Mouse (Mus musculus) CH12.LX (cell line): Measurements from ENCODE around the gene Tmprss15. TPM values are rescaled to one million over a fixed set of nuclear protein-coding genes. Genes with fewer than 3 reads are reported as not detected.

Source experiments
- DNase-seq: peaks from one replicate; pipeline ENCODE4 v3.0.0-alpha.2; 2013; ENCODE audit errors: extremely low read depth
- H3K27ac ChIP-seq: 2 replicates; pipeline ENCODE4 v1.5.1; 2012; ENCODE audit warnings: low read depth, mild to moderate bottlenecking, control low read depth, moderate library complexity; ENCODE audit not compliant: insufficient read depth
- H3K27me3 ChIP-seq: replicated peaks from 2 replicates; pipeline ENCODE3; 2012; ENCODE audit warnings: inconsistent platforms
- H3K36me3 ChIP-seq, 2 experiments: replicated peaks in 1 of 2; 2 replicates each; pipeline versions ENCODE3 to v1.6.1; 2012; ENCODE audit warnings: inconsistent platforms in 1 of 2, low read length in 1 of 2, mild to moderate bottlenecking in 1 of 2, mixed read lengths in 1 of 2, moderate library complexity in 1 of 2; ENCODE audit not compliant: control insufficient read depth in 1 of 2, insufficient read depth in 1 of 2
- H3K4me1 ChIP-seq, 2 experiments: 2 replicates each; pipeline ENCODE4 v1.6.1; 2012; ENCODE audit warnings: inconsistent platforms in 1 of 2, moderate library complexity in 1 of 2; ENCODE audit not compliant: insufficient read depth in 2 of 2, control insufficient read depth in 1 of 2
- H3K4me2 ChIP-seq: 2 replicates; pipeline ENCODE4 v1.6.1; 2012; ENCODE audit warnings: low read depth, mild to moderate bottlenecking, control low read depth; ENCODE audit not compliant: poor library complexity, insufficient read depth, severe bottlenecking
- H3K4me3 ChIP-seq, 3 experiments: fragments of 150-350 bp in 1 of 3; sonication (generic) in 1 of 3; replicated peaks in 1 of 3; 2 replicates each; pipeline versions ENCODE3 to v1.5.1; 2011 to 2012; ENCODE audit warnings: low read depth in 2 of 3, low read length in 2 of 3, mild to moderate bottlenecking in 2 of 3, moderate library complexity in 2 of 3, control low read depth in 1 of 3, improper control_type of control experiment in 1 of 3, inconsistent platforms in 1 of 3, mixed read lengths in 1 of 3; ENCODE audit not compliant: poor library complexity in 1 of 3
- H3K79me2 ChIP-seq: replicated peaks from 2 replicates; pipeline ENCODE4 v1.6.1; 2012; ENCODE audit warnings: mild to moderate bottlenecking, moderate library complexity; ENCODE audit not compliant: control insufficient read depth, poor library complexity, insufficient read depth, severe bottlenecking; ENCODE audit errors: extremely low read depth
- H3K9ac ChIP-seq: 2 replicates; pipeline ENCODE4 v1.6.1; 2012; ENCODE audit warnings: low read depth, mild to moderate bottlenecking, control low read depth, moderate library complexity; ENCODE audit not compliant: insufficient read depth
- H3K9me3 ChIP-seq: replicated peaks from 2 replicates; pipeline ENCODE3; 2012; ENCODE audit warnings: low read length, inconsistent platforms, mixed read lengths
- BHLHE40 ChIP-seq: IDR thresholded peaks from 2 replicates; pipeline ENCODE4 v1.6.1; 2011; ENCODE audit warnings: mild to moderate bottlenecking, low read depth, low read length, improper control_type of control experiment
- CHD1 ChIP-seq: IDR thresholded peaks from 2 replicates; pipeline ENCODE4 v1.6.1; 2012; ENCODE audit warnings: low read depth, low read length, improper control_type of control experiment, inconsistent platforms
- CHD2 ChIP-seq: IDR thresholded peaks from 2 replicates; pipeline ENCODE4 v1.6.1; 2011; ENCODE audit warnings: low read length, improper control_type of control experiment
- CTCF ChIP-seq, 2 experiments: IDR thresholded peaks in 1 of 2; conservative IDR thresholded peaks in 1 of 2; 2 replicates each; pipeline ENCODE4 v1.5.1; 2011 to 2012; ENCODE audit warnings: low read depth in 2 of 2, low read length in 2 of 2, improper control_type of control experiment in 1 of 2, inconsistent platforms in 1 of 2, mild to moderate bottlenecking in 1 of 2, moderate library complexity in 1 of 2
- EP300 ChIP-seq: IDR thresholded peaks from 2 replicates; pipeline ENCODE4 v1.6.1; 2011; ENCODE audit warnings: low read length, improper control_type of control experiment
- ETS1 ChIP-seq: conservative IDR thresholded peaks from 2 replicates; pipeline ENCODE4 v1.6.1; 2012; ENCODE audit warnings: low read depth, mild to moderate bottlenecking, inconsistent platforms, low read length, improper control_type of control experiment, moderate library complexity
- HCFC1 ChIP-seq: IDR thresholded peaks from 2 replicates; pipeline ENCODE4 v1.6.1; 2012; ENCODE audit warnings: low read depth, mild to moderate bottlenecking, inconsistent platforms, low read length, improper control_type of control experiment
- JUN ChIP-seq: IDR thresholded peaks from 2 replicates; pipeline ENCODE4 v1.6.1; 2011; ENCODE audit warnings: low read depth, mild to moderate bottlenecking, low read length, improper control_type of control experiment, moderate library complexity; ENCODE audit not compliant: insufficient read depth
- JUND ChIP-seq: conservative IDR thresholded peaks from 2 replicates; pipeline ENCODE4 v1.6.1; 2011; ENCODE audit warnings: low read depth, low read length, improper control_type of control experiment
- KAT2A ChIP-seq: IDR thresholded peaks from 2 replicates; pipeline ENCODE4 v1.6.1; 2012; ENCODE audit warnings: low read length, improper control_type of control experiment, inconsistent platforms; ENCODE audit not compliant: insufficient replicate concordance
- MAFK ChIP-seq: IDR thresholded peaks from 2 replicates; pipeline ENCODE4 v1.6.1; 2011; ENCODE audit warnings: low read length, improper control_type of control experiment; ENCODE audit not compliant: insufficient replicate concordance
- MAX ChIP-seq: IDR thresholded peaks from 2 replicates; pipeline ENCODE4 v1.6.1; 2011; ENCODE audit warnings: low read length, improper control_type of control experiment
- MAZ ChIP-seq: IDR thresholded peaks from 2 replicates; pipeline ENCODE4 v1.6.1; 2012; ENCODE audit warnings: low read depth, mild to moderate bottlenecking, inconsistent platforms, low read length, improper control_type of control experiment, moderate library complexity
- MEF2A ChIP-seq: IDR thresholded peaks from 2 replicates; pipeline ENCODE4 v1.6.1; 2014; ENCODE audit warnings: low read depth, mild to moderate bottlenecking, inconsistent platforms, low read length, improper control_type of control experiment, borderline replicate concordance
- MYC ChIP-seq: IDR thresholded peaks from 2 replicates; pipeline ENCODE4 v1.6.1; 2011; ENCODE audit warnings: low read depth, mild to moderate bottlenecking, improper control_type of control experiment, low read length
- NRF1 ChIP-seq: IDR thresholded peaks from 2 replicates; pipeline ENCODE4 v1.6.1; 2014; ENCODE audit warnings: low read depth, mild to moderate bottlenecking, inconsistent platforms, low read length, improper control_type of control experiment, moderate library complexity
- PAX5 ChIP-seq: IDR thresholded peaks from 2 replicates; pipeline ENCODE4 v1.6.1; 2012; ENCODE audit warnings: low read length, inconsistent platforms, mixed read lengths
- POLR2A ChIP-seq: IDR thresholded peaks from 2 replicates; pipeline ENCODE4 v1.6.1; 2011; ENCODE audit warnings: low read depth, mild to moderate bottlenecking, improper control_type of control experiment, low read length
- POLR2AphosphoS2 ChIP-seq: IDR thresholded peaks from 2 replicates; pipeline ENCODE4 v1.6.1; 2011; ENCODE audit warnings: low read depth, low read length, improper control_type of control experiment
- RAD21 ChIP-seq: IDR thresholded peaks from 2 replicates; pipeline ENCODE4 v1.6.1; 2011; ENCODE audit warnings: low read depth, mild to moderate bottlenecking, low read length, improper control_type of control experiment, moderate library complexity
- RCOR1 ChIP-seq: conservative IDR thresholded peaks from 2 replicates; pipeline ENCODE4 v1.6.1; 2012; ENCODE audit warnings: low read depth, mild to moderate bottlenecking, inconsistent platforms, low read length, improper control_type of control experiment
- TBP ChIP-seq: conservative IDR thresholded peaks from 2 replicates; pipeline ENCODE4 v1.6.1; 2011; ENCODE audit warnings: low read depth, low read length, improper control_type of control experiment
- UBTF ChIP-seq: IDR thresholded peaks from 2 replicates; pipeline ENCODE4 v1.6.1; 2012; ENCODE audit warnings: low read depth, mild to moderate bottlenecking, inconsistent platforms, low read length, improper control_type of control experiment, moderate library complexity
- USF1 ChIP-seq: IDR thresholded peaks from 2 replicates; pipeline ENCODE4 v1.6.1; 2014; ENCODE audit warnings: low read depth, mild to moderate bottlenecking, inconsistent platforms, low read length, improper control_type of control experiment
- USF2 ChIP-seq: conservative IDR thresholded peaks from 2 replicates; pipeline ENCODE4 v1.6.1; 2011; ENCODE audit warnings: low read depth, low read length, improper control_type of control experiment
- ZMIZ1 ChIP-seq: IDR thresholded peaks from 2 replicates; pipeline ENCODE4 v1.6.1; 2012; ENCODE audit warnings: low read depth, mild to moderate bottlenecking, inconsistent platforms, low read length, improper control_type of control experiment
- ZNF384 ChIP-seq: IDR thresholded peaks from 2 replicates; pipeline ENCODE4 v1.6.1; 2012; ENCODE audit warnings: low read depth, low read length, improper control_type of control experiment, inconsistent platforms
- dilution Hi-C: fragments of 300-500 bp; cut with MboI; formaldehyde crosslinking; loops from 2 replicates; pipeline ENCODE4 v1.14.3; 2020; ENCODE audit warnings: low sequenced_read_pairs; ENCODE audit not compliant: extremely low pct_unique_long_range_greater_than_20kb, extremely low pct_ligation_motif_present
- in situ Hi-C: fragments of 300-500 bp; cut with MboI; formaldehyde crosslinking; loops from 3 replicates; pipeline ENCODE4 v1.14.3; 2019; ENCODE audit warnings: low sequenced_read_pairs, low pct_ligation_motif_present, low pct_unique_long_range_greater_than_20kb, mixed read lengths
- polyA plus RNA-seq: library from polyadenylated mRNA; unstranded; fragments of >175 nt; gene quantifications from 2 replicates; pipeline ENCODE4 v1.2.1, GENCODE M21; 2012; ENCODE audit warnings: low read depth; ENCODE audit not compliant: insufficient read length
- total RNA-seq, 2 experiments: library from RNA; depleted of rRNA; stranded (reverse); fragments of 300-350 nt in 1 of 2; fragments of >200 nt in 1 of 2; gene quantifications; 2 replicates each; pipeline ENCODE4 v1.2.3; 2012 to 2014

The Tmprss15 gene
- total and polyA plus RNA-seq, 3 experiments: not detected

GRCm38 (mm10) chr16:79100325-79100724 lies 9.4 kb upstream of the Tmprss15 start:
- Histone ChIP-seq H3K27ac (no peak overlapping the region), H3K9ac (no peak overlapping the region), H3K9me3 (peaks cover 35% of the 10 kb centered on the region), H3K79me2 (no peaks in the 10 kb centered on the region)
- TF ChIP-seq POLR2A (no peak), POLR2AphosphoS2 (no peak), JUN (no peak), MEF2A (no peak), MYC (no peak), ZMIZ1 (no peak), USF2 (no peak), MAZ (no peak), TBP (no peak), USF1 (no peak), RCOR1 (no peak), CHD2 (no peak), PAX5 (no peak)
- TF ChIP-seq, all 38 proteins: peak for 0
- Histone ChIP-seq H3K4me2 (no peak overlapping the region), H3K4me1 (no peaks in the 10 kb centered on the region), H3K36me3 (no peaks in the 10 kb centered on the region), H3K27me3 (no peaks in the 10 kb centered on the region), H3K4me3 (no peak overlapping the region)
- dilution Hi-C loops (no loop called here), in situ Hi-C loops (no loop called here)
- no peak for DNase-seq

GRCm38 (mm10) chr16:79098321-79098720 lies 7.4 kb upstream of the Tmprss15 start:
- no peak overlapping the region for H3K9ac ChIP-seq
- H3K9me3 ChIP-seq: peaks cover 31% of the 10 kb centered on the region
- H3K79me2 ChIP-seq: no peaks in the 10 kb centered on the region
- no peak overlapping the region for H3K4me3 ChIP-seq
- H3K36me3 ChIP-seq: no peaks in the 10 kb centered on the region
- no peak for TF ChIP-seq EP300
- TF ChIP-seq MAFK: no peak
- TF ChIP-seq RCOR1: no peak
- no peak for TF ChIP-seq ZMIZ1
- no peaks in the 10 kb centered on the region for H3K4me1 ChIP-seq
- in situ Hi-C loops (no loop called here), dilution Hi-C loops (no loop called here)
- H3K27ac ChIP-seq: no peak overlapping the region
- H3K27me3 ChIP-seq: no peaks in the 10 kb centered on the region
- no peak overlapping the region for H3K4me2 ChIP-seq
- DNase-seq: no peak

GRCm38 (mm10) chr16:79086550-79086949 lies 4.3 kb downstream of the Tmprss15 start:
- no peaks in the 10 kb centered on the region for H3K27me3 ChIP-seq
- no peaks in the 10 kb centered on the region for H3K36me3 ChIP-seq
- no peak overlapping the region for H3K9ac ChIP-seq
- no peak for DNase-seq
- H3K27ac ChIP-seq: no peak overlapping the region
- peaks cover 30% of the 10 kb centered on the region for H3K9me3 ChIP-seq
- no peak overlapping the region for H3K4me2 ChIP-seq
- in situ Hi-C loops: no loop called here
- dilution Hi-C loops: no loop called here
- H3K4me1 ChIP-seq: no peaks in the 10 kb centered on the region
- no peaks in the 10 kb centered on the region for H3K79me2 ChIP-seq
- no peak overlapping the region for H3K4me3 ChIP-seq
- TF ChIP-seq RAD21: no peak
- TF ChIP-seq CHD1: no peak
- no peak for TF ChIP-seq BHLHE40
- no peak for TF ChIP-seq NRF1
- no peak for TF ChIP-seq USF2
- no peak for TF ChIP-seq UBTF
- no peak for TF ChIP-seq KAT2A
- TF ChIP-seq CTCF (conservative IDR thresholded peaks at IDR 0.05 in 1 of 2, IDR thresholded peaks at IDR 0.05 in 1 of 2; ENCODE audit: low read depth in 2 of 2, low read length in 2 of 2): no peak
- TF ChIP-seq JUND: no peak
- no peak for TF ChIP-seq ZNF384
- TF ChIP-seq MYC: no peak
- no peak for TF ChIP-seq ETS1
- TF ChIP-seq MAFK: no peak
- no peak for TF ChIP-seq ZMIZ1
- TF ChIP-seq MAX: no peak
- TF ChIP-seq HCFC1: no peak
